Mouse (Mus musculus): ENCODE results near the gene Ormdl2.

Gene Ormdl2

GRCm38 (mm10) chr10:128803771-128804270 lies 17.6 kb downstream of the Ormdl2 start, which contains the start of gene Dnajc14:
Gene Dnajc14 (plus strand): TSS chr10:128804062.
- DNase-seq (ENCODE audit: low spot score), result no peak

- no peak for DNase-seq (ENCODE audit: low spot score)
These were observed 18.1 kb downstream of the Ormdl2 start for GRCm38 (mm10) chr10:128803361-128803760.

GRCm38 (mm10) chr10:128802956-128803355 lies 18.5 kb downstream of the Ormdl2 start:
- DNase-seq (ENCODE audit: low spot score), result no peak

- no peak for DNase-seq (ENCODE audit: low spot score)
These were observed 19.4 kb downstream of the Ormdl2 start for GRCm38 (mm10) chr10:128801981-128802495.

- no peak for DNase-seq (ENCODE audit: low spot score)
These were observed 22.8 kb downstream of the Ormdl2 start for GRCm38 (mm10) chr10:128798676-128799075.

GRCm38 (mm10) chr10:128795581-128795980 lies 25.9 kb downstream of the Ormdl2 start:
- no peak for DNase-seq (ENCODE audit: low spot score)

- DNase-seq (ENCODE audit: low spot score), result no peak
These were observed 27.1 kb downstream of the Ormdl2 start for GRCm38 (mm10) chr10:128794391-128794790.

GRCm38 (mm10) chr10:128793258-128793657 lies 28.2 kb downstream of the Ormdl2 start:
- DNase-seq (ENCODE audit: low spot score), result no peak

- DNase-seq (ENCODE audit: low spot score), result no peak
These were observed 29.4 kb downstream of the Ormdl2 start for GRCm38 (mm10) chr10:128792041-128792440.

GRCm38 (mm10) chr10:128790398-128791124 lies 30.9 kb downstream of the Ormdl2 start, which contains the start of gene Mmp19:
Gene Mmp19 (plus strand): TSS chr10:128790910.
- no peak for DNase-seq (ENCODE audit: low spot score)

GRCm38 (mm10) chr10:128780200-128780599 lies 41.2 kb downstream of the Ormdl2 start:
- no peak for DNase-seq (ENCODE audit: low spot score)

- DNase-seq (ENCODE audit: low spot score), result no peak
These were observed 42.2 kb downstream of the Ormdl2 start for GRCm38 (mm10) chr10:128779011-128779795.

GRCm38 (mm10) chr10:128778441-128778840 lies 43.0 kb downstream of the Ormdl2 start:
- no peak for DNase-seq (ENCODE audit: low spot score)

GRCm38 (mm10) chr10:128773685-128774084 lies 47.8 kb downstream of the Ormdl2 start:
- DNase-seq (ENCODE audit: low spot score), result no peak

- DNase-seq (ENCODE audit: low spot score), result peak; percentile 23
These were observed 48.5 kb downstream of the Ormdl2 start for GRCm38 (mm10) chr10:128772895-128773294.

All from T-cell, adult 2 months (primary cell).